In the genomic region with DNA sequence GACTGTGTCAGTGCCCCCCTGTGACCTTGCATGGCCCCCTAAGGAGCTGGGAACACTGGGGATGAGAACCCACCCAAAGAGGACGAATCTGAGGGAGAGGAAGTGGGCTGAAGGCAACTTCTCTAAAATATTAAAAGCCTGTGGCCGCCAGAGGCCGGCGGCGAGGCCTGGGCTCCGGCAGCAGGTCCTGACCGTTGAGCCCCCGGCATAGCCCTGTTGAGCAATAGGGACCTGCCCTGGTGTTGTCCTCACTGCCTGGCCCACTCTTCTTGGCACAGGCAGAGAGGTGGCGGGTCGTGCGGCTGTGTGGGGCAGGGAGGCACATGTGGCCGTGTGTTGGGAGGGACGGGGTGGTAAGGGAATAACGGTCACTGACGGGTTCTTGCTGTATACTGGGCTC, we compare ENCODE assay signal across 21 mouse cellular contexts. TPM values are rescaled to one million over a fixed set of nuclear protein-coding genes. Genes with fewer than 3 reads are reported as not detected.
DNase-seq lines count a peak whose midpoint lies in the region; ATAC-seq and TF ChIP-seq lines count a peak whose summit lies in the region.
"Had no signal": no experiment of that assay in that cellular context is flagged by ENCODE, and none has a peak within 500 bp of the region (broad histone marks: within the 10 kb centered on the region; RNA-seq: fewer than 3 reads in every experiment).

No protein-coding gene starts in this region.

- no peak for ATAC-seq in liver, embryonic 13.5 days (ENCODE audit: low read depth)
- ATAC-seq in liver, embryonic 11.5 days (replicated peaks; ENCODE audit: low FRiP score) = no peak
- ATAC-seq: forebrain, embryonic 16.5 days; inflammation-experienced regulatory T-cells, adult 6 months; lung, postnatal 0 days had no signal

- no peak for DNase-seq in liver, embryonic 13.5 days
- DNase-seq in liver, embryonic 11.5 days (ENCODE audit: low spot score) = no peak
- peak; percentile 28 for DNase-seq in c-Kit-positive CD71-negative TER-119-negative erythroid progenitor cells, embryonic 14.5 days (ENCODE audit: low read depth)
- no peak for DNase-seq in thymus, adult 2 months
- DNase-seq in gastrocnemius, postnatal 4 days (ENCODE audit: low spot score in 2 of 2) = no peak
- DNase-seq: adrenal gland, adult 2 months; cerebellum, adult 2 months; kidney, adult 9 months; kidney, postnatal 4 days; right cerebral cortex, postnatal 4 days; thymus, postnatal 25 days had no signal

- no peak for TF ChIP-seq CTCF in E14TG2a.4 (conservative IDR thresholded peaks at IDR 0.05; ENCODE audit: low read length)
- no peak for TF ChIP-seq CTCF in thymus, adult 2 months (IDR thresholded peaks at IDR 0.05; ENCODE audit: borderline replicate concordance, control insufficient read depth, extremely low read depth, insufficient read depth, low read length, poor library complexity)

- no peak overlapping the region for H3K9ac ChIP-seq in liver, embryonic 13.5 days
- H3K9ac ChIP-seq in liver, embryonic 11.5 days (ENCODE audit: low read depth, low read length) = no peak overlapping the region
- H3K9ac ChIP-seq: heart, embryonic 15.5 days; hindbrain, embryonic 12.5 days; limb, embryonic 12.5 days had no signal

- H3K27ac ChIP-seq in liver, embryonic 13.5 days = peak overlapping the region; percentile 9; the same call in 1 of the 2 replicates
- H3K27ac ChIP-seq in liver, embryonic 11.5 days (ENCODE audit: low read depth, low read length) = no peak overlapping the region
- peak overlapping the region; percentile 28 for H3K27ac ChIP-seq in macrophage
- H3K27ac ChIP-seq in thymus, adult 2 months (ENCODE audit: control insufficient read depth, insufficient read depth, low read length) = no peak overlapping the region
- H3K27ac ChIP-seq: heart, adult 2 months; heart, embryonic 15.5 days; hindbrain, embryonic 12.5 days; limb, embryonic 12.5 days had no signal

- no peak overlapping the region for H3K4me3 ChIP-seq in liver, embryonic 13.5 days (replicated peaks)
- no peak overlapping the region for H3K4me3 ChIP-seq in liver, embryonic 11.5 days (ENCODE audit: low read depth, low read length)
- H3K4me3 ChIP-seq in E14TG2a.4 (replicated peaks; ENCODE audit: low read length) (peak overlapping the region; percentile 55), macrophage (ENCODE audit: inconsistent target) (no peak overlapping the region)
- no peak overlapping the region for H3K4me3 ChIP-seq in thymus, adult 2 months (ENCODE audit: control insufficient read depth, insufficient read depth, low read length)
- H3K4me3 ChIP-seq: erythroblast, embryonic 14.5 days; heart, adult 2 months; heart, embryonic 15.5 days; hindbrain, embryonic 12.5 days; limb, embryonic 12.5 days had no signal

- H3K9me3 ChIP-seq in liver, embryonic 13.5 days (replicated peaks) = no peaks in the 10 kb centered on the region
- H3K9me3 ChIP-seq in liver, embryonic 11.5 days (ENCODE audit: control insufficient read depth, low read length) = no peaks in the 10 kb centered on the region
- no peaks in the 10 kb centered on the region for H3K9me3 ChIP-seq in E14TG2a.4 (ENCODE audit: low read length)
- H3K9me3 ChIP-seq: heart, embryonic 15.5 days; hindbrain, embryonic 12.5 days; limb, embryonic 12.5 days had no signal

- no peak overlapping the region for H3K4me2 ChIP-seq in liver, embryonic 13.5 days
- no peak overlapping the region for H3K4me2 ChIP-seq in liver, embryonic 11.5 days
- H3K4me2 ChIP-seq: heart, embryonic 15.5 days; hindbrain, embryonic 12.5 days; limb, embryonic 12.5 days had no signal

- WGBS in liver, embryonic 13.5 days (ENCODE audit: insufficient replicate concordance) = 30% methylated on average over 15 of the region's 15 CpGs
- 55% methylated on average over 15 of the region's 15 CpGs for WGBS in liver, embryonic 11.5 days
- 7% methylated on average over 15 of the region's 15 CpGs for WGBS in macrophage (ENCODE audit: missing documents)
- WGBS in thymus, adult 2 months = 40% methylated on average over 15 of the region's 15 CpGs

- no peaks in the 10 kb centered on the region for H3K36me3 ChIP-seq in liver, embryonic 13.5 days
- no peaks in the 10 kb centered on the region for H3K36me3 ChIP-seq in liver, embryonic 11.5 days (ENCODE audit: control insufficient read depth, insufficient read depth, low read length)
- H3K36me3 ChIP-seq in E14TG2a.4 (ENCODE audit: insufficient read depth, low read length) (no peaks in the 10 kb centered on the region), macrophage (ENCODE audit: inconsistent target) (no peaks in the 10 kb centered on the region)
- no peaks in the 10 kb centered on the region for H3K36me3 ChIP-seq in thymus, adult 2 months (ENCODE audit: control insufficient read depth, insufficient read depth, low read length)
- H3K36me3 ChIP-seq: heart, embryonic 15.5 days; hindbrain, embryonic 12.5 days; limb, embryonic 12.5 days had no signal

- H3K27me3 ChIP-seq in liver, embryonic 13.5 days = no peaks in the 10 kb centered on the region
- H3K27me3 ChIP-seq in liver, embryonic 11.5 days (replicated peaks; ENCODE audit: control insufficient read depth, insufficient read depth, low read length) = no peaks in the 10 kb centered on the region; the same call in 1 of the 2 replicates
- peaks cover 17% of the 10 kb centered on the region; the same call in 1 of the 2 replicates for H3K27me3 ChIP-seq in E14TG2a.4 (ENCODE audit: insufficient read depth, low read length)
- H3K27me3 ChIP-seq in thymus, adult 2 months (ENCODE audit: control insufficient read depth, insufficient read depth, low read length) = no peaks in the 10 kb centered on the region

- TF ChIP-seq POLR2A in thymus, adult 2 months (IDR thresholded peaks at IDR 0.05; ENCODE audit: control insufficient read depth, extremely low read depth, insufficient read depth, low read length, poor library complexity) = no peak

- no peaks in the 10 kb centered on the region for H3K4me1 ChIP-seq in liver, embryonic 13.5 days (replicated peaks)
- no peaks in the 10 kb centered on the region for H3K4me1 ChIP-seq in liver, embryonic 11.5 days (replicated peaks; ENCODE audit: control insufficient read depth, insufficient read depth, low read length)
- peaks cover 18% of the 10 kb centered on the region for H3K4me1 ChIP-seq in E14TG2a.4 (replicated peaks; ENCODE audit: low read depth, low read length)
- peaks cover 12% of the 10 kb centered on the region; the same call in 1 of the 2 replicates for H3K4me1 ChIP-seq in thymus, adult 2 months (replicated peaks; ENCODE audit: control insufficient read depth, insufficient read depth, low read length)
- H3K4me1 ChIP-seq: heart, embryonic 15.5 days; hindbrain, embryonic 12.5 days had no signal

- no peaks in the 10 kb centered on the region for H3K79me2 ChIP-seq in macrophage (ENCODE audit: inconsistent target)

RNA-seq across cellular contexts. Expression of gene Irf8, which starts 56.6 kb away (rescaled TPM):
- polyA plus RNA-seq in liver, embryonic 13.5 days (2015; fragmentation: Nextera tagmentation; extraction: Ambion mirVana) = 11.6 and 12.1 TPM in 2 replicates
- polyA plus RNA-seq in liver, embryonic 11.5 days (2014; fragmentation: Nextera tagmentation; extraction: Ambion mirVana) = 10.5 and 12.3 TPM in 2 replicates
- total RNA-seq in macrophage (2018; cell fraction: chromatin; rRNA removed) = 1,000 to 10,000 TPM in 1 of 26 experiments, 100 to 1,000 TPM in 20, 10 to 100 TPM in 5; 46.2 to 1,418 (median 239) TPM
- total RNA-seq in macrophage (2018; cell fraction: cytosol; rRNA removed) = 100 to 1,000 TPM in 24 of 26 experiments, 10 to 100 TPM in 2; 97.5 to 257 (median 185) TPM
- total RNA-seq in macrophage (2018; cell fraction: nucleus; rRNA removed) = 1,000 to 10,000 TPM in 1 of 26 experiments, 100 to 1,000 TPM in 19, 10 to 100 TPM in 6; 76.1 to 1,152 (median 159) TPM
- 116 to 212 TPM (median 193 TPM) in 3 replicates for polyA plus RNA-seq in macrophage (2018)
- polyA plus RNA-seq in thymus, adult 2 months (2012; rRNA removed) = 105 and 109 TPM in 2 replicates
- 1 to 10 TPM; 3.5 to 4.2 TPM for total RNA-seq in gastrocnemius, postnatal 4 days (2021)

Comparison
In these comparisons a context has a peak if more than half of its experiments do, and no peak if none do; other contexts are left out.
1. H3K27ac ChIP-seq: peak in liver, embryonic 13.5 days (single experiment) and macrophage (single experiment); none in liver, embryonic 11.5 days (single experiment) and thymus, adult 2 months (single experiment).